ENCODE assay signal across 8 mouse cellular contexts in the genomic region with DNA sequence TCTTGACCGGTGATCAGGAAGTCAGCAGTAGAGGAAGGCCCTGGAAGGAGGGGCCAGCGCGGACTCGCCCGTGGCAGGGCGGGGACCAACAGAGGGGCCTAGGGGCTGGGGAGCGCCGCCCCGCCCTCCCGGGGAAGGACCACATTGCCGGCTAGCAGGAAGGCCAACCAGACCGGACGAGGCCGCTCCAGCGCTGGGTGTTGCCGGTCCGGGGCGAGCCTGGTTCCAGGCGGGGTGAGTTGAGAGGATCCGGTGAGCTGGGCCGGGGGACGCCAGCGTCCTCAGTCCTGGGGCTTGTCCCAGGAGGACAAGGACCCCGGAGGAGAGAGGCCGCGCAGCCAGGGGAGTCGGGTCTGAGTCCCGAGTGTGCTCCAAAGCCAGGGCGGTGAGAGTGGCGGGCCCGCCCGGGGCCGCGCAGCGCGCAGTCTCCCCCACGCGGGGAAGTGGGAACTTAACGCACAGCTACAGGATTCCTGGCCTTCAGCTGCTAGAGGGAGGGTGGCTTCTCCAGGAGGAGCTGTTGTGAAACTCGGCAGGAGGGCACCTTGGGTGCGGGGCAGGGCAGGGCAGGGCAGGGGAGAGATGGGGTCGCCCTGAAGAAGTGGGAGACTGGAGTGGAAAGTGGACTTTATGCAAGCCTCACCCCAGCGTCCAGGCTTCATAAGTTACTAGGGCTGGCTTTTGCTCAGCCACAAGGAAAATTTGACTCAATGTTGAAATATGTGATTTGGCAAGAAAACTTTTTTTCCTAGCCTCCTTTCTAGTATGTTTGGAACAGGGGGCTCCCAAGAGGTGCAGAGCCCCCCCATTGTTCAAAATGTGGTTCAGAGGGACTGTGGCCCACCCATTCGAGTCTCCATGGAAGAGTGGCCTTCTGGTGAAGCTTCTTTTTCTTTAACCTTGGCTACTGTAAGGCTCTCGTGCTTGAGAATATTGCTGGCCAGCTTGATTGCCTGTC. TPM values are rescaled to one million over a fixed set of nuclear protein-coding genes. Genes with fewer than 3 reads are reported as not detected.
DNase-seq lines count a peak whose midpoint lies in the region; ATAC-seq and TF ChIP-seq lines count a peak whose summit lies in the region.

No protein-coding gene starts in this region.

- peak; percentile 98 for TF ChIP-seq POLR2A in embryonic fibroblast, embryonic 13.5 days (IDR thresholded peaks at IDR 0.05; ENCODE audit: low read depth, low read length)

- H3K4me2 ChIP-seq in liver, embryonic 13.5 days = peak overlapping the region; percentile 91

- 3% methylated on average over 45 of the region's 45 CpGs for WGBS in heart, embryonic 10.5 days
- 1% methylated on average over 44 of the region's 45 CpGs for WGBS in liver, embryonic 13.5 days (ENCODE audit: insufficient replicate concordance)

- peaks cover 17% of the 10 kb centered on the region for H3K4me1 ChIP-seq in embryonic fibroblast, embryonic 13.5 days (ENCODE audit: control insufficient read depth, insufficient read depth, low read length)
- peaks cover 52% of the 10 kb centered on the region for H3K4me1 ChIP-seq in heart, embryonic 10.5 days
- peaks cover 87% of the 10 kb centered on the region for H3K4me1 ChIP-seq in liver, embryonic 13.5 days (replicated peaks)

- no peaks in the 10 kb centered on the region for H3K9me3 ChIP-seq in heart, embryonic 10.5 days
- no peaks in the 10 kb centered on the region for H3K9me3 ChIP-seq in liver, embryonic 13.5 days (replicated peaks)

- H3K27me3 ChIP-seq in heart, embryonic 10.5 days (ENCODE audit: insufficient read depth, poor library complexity, severe bottlenecking) = no peaks in the 10 kb centered on the region
- no peaks in the 10 kb centered on the region for H3K27me3 ChIP-seq in liver, embryonic 13.5 days

- ATAC-seq in liver, embryonic 13.5 days (ENCODE audit: low read depth) = peak; percentile 96

- peak overlapping the region; percentile 93 for H3K9ac ChIP-seq in liver, embryonic 13.5 days

- TF ChIP-seq CTCF in embryonic fibroblast, embryonic 13.5 days (IDR thresholded peaks at IDR 0.05; ENCODE audit: borderline replicate concordance, insufficient read depth, low read length) = no peak

- peak overlapping the region; percentile 71 for H3K4me3 ChIP-seq in embryonic fibroblast, embryonic 13.5 days (ENCODE audit: insufficient read depth, low read length)
- H3K4me3 ChIP-seq in heart, embryonic 10.5 days = peak overlapping the region; percentile 83
- peak overlapping the region; percentile 84 for H3K4me3 ChIP-seq in liver, embryonic 13.5 days (replicated peaks)

- peak; percentile 80 for DNase-seq in CD4-positive helper T cell, adult 2 months (ENCODE audit: low read depth, low spot score)
- DNase-seq in brain, adult 2 months (ENCODE audit: low read depth, low spot score) = peak; percentile 73
- DNase-seq in heart, embryonic 10.5 days (ENCODE audit: low spot score) = peak; percentile 96
- peak; percentile 94 for DNase-seq in kidney, adult 9 months
- peak; percentile 86 for DNase-seq in liver, embryonic 13.5 days
- peak; percentile 65 for DNase-seq in naive thymus-derived CD4-positive, alpha-beta T cell, adult 2 months (ENCODE audit: low read depth)
- peak; percentile 90 to 94 for DNase-seq in spleen, postnatal 4 days (ENCODE audit: low spot score in 2 of 2)

- H3K36me3 ChIP-seq in heart, embryonic 10.5 days = peaks cover 36% of the 10 kb centered on the region
- H3K36me3 ChIP-seq in liver, embryonic 13.5 days = peaks cover 36% of the 10 kb centered on the region

- peak overlapping the region; percentile 74 for H3K27ac ChIP-seq in embryonic fibroblast, embryonic 13.5 days (ENCODE audit: insufficient read depth, low read length)
- peak overlapping the region; percentile 97 for H3K27ac ChIP-seq in heart, embryonic 10.5 days
- peak overlapping the region; percentile 92 for H3K27ac ChIP-seq in liver, embryonic 13.5 days

RNA-seq across cellular contexts. Expression of a gene that starts 6.7 kb away (rescaled TPM):
- polyA plus RNA-seq in embryonic fibroblast, embryonic 13.5 days (2011; ENCODE audit: insufficient read length, low read depth, missing spikeins) = 79.0 and 92.6 TPM in 2 replicates
- polyA plus RNA-seq in heart, embryonic 10.5 days (2016; fragmentation: Nextera tagmentation; extraction: Ambion mirVana) = 41.1 and 46.9 TPM in 2 replicates
- polyA plus RNA-seq in liver, embryonic 13.5 days (2015; fragmentation: Nextera tagmentation; extraction: Ambion mirVana) = 32.0 and 32.6 TPM in 2 replicates

RNA-seq across cellular contexts. Expression of a gene that starts 27.4 kb away (rescaled TPM):
- 0.23 TPM in 1 of 2 replicates, not detected in the other for polyA plus RNA-seq in embryonic fibroblast, embryonic 13.5 days (2011; ENCODE audit: insufficient read length, low read depth, missing spikeins)
- not detected in 2 replicates for polyA plus RNA-seq in heart, embryonic 10.5 days (2016; fragmentation: Nextera tagmentation; extraction: Ambion mirVana)
- not detected in 2 replicates for polyA plus RNA-seq in liver, embryonic 13.5 days (2015; fragmentation: Nextera tagmentation; extraction: Ambion mirVana)

RNA-seq across cellular contexts. Expression of a gene that starts 34.4 kb away (rescaled TPM):
- not detected in 2 replicates for polyA plus RNA-seq in embryonic fibroblast, embryonic 13.5 days (2011; ENCODE audit: insufficient read length, low read depth, missing spikeins)
- not detected in 2 replicates for polyA plus RNA-seq in heart, embryonic 10.5 days (2016; fragmentation: Nextera tagmentation; extraction: Ambion mirVana)
- not detected in 2 replicates for polyA plus RNA-seq in liver, embryonic 13.5 days (2015; fragmentation: Nextera tagmentation; extraction: Ambion mirVana)

RNA-seq across cellular contexts. Expression of a gene that starts 47.6 kb away (rescaled TPM):
- polyA plus RNA-seq in embryonic fibroblast, embryonic 13.5 days (2011; ENCODE audit: insufficient read length, low read depth, missing spikeins) = 48.0 and 66.0 TPM in 2 replicates
- 32.8 and 34.6 TPM in 2 replicates for polyA plus RNA-seq in heart, embryonic 10.5 days (2016; fragmentation: Nextera tagmentation; extraction: Ambion mirVana)
- polyA plus RNA-seq in liver, embryonic 13.5 days (2015; fragmentation: Nextera tagmentation; extraction: Ambion mirVana) = 10.7 and 14.2 TPM in 2 replicates

RNA-seq across cellular contexts. Expression of a gene that starts 53.8 kb away (rescaled TPM):
- not detected in 2 replicates for polyA plus RNA-seq in embryonic fibroblast, embryonic 13.5 days (2011; ENCODE audit: insufficient read length, low read depth, missing spikeins)
- not detected in 2 replicates for polyA plus RNA-seq in heart, embryonic 10.5 days (2016; fragmentation: Nextera tagmentation; extraction: Ambion mirVana)
- polyA plus RNA-seq in liver, embryonic 13.5 days (2015; fragmentation: Nextera tagmentation; extraction: Ambion mirVana) = not detected in 2 replicates

Comparison
In these comparisons a context has a peak if more than half of its experiments do, and no peak if none do; other contexts are left out.
1. Peak in every context shown above with its lines: DNase-seq, ATAC-seq, H3K4me3 ChIP-seq and H3K27ac ChIP-seq.